Mouse (Mus musculus): ENCODE measurements around the gene Sema3e.

GRCm38 (mm10) chr5:14028341-14028740 lies 3.3 kb downstream of the Sema3e start:
- no peak for TF ChIP-seq POLR2A (IDR thresholded peaks at IDR 0.05; ENCODE audit: insufficient read depth, low read depth, low read length)
- no peak for TF ChIP-seq CTCF (IDR thresholded peaks at IDR 0.05)
